Mouse (Mus musculus): ENCODE measurements around the gene Tas2r110. TPM values are rescaled to one million over a fixed set of nuclear protein-coding genes. Genes with fewer than 3 reads are reported as not detected.

Tas2r110 gene
- not detected in 2 replicates for polyA plus RNA-seq (2015; fragmentation: Nextera tagmentation; extraction: Ambion mirVana)

GRCm38 (mm10) chr6:132867708-132868107, at the start of gene Tas2r110:
Tas2r110 (plus strand) TSS chr6:132868008.
- no peak for ATAC-seq
- no peak within 1 kb of the TSS for H3K9ac ChIP-seq (ENCODE audit: low read depth, low read length)
- H3K9me3 ChIP-seq (replicated peaks; ENCODE audit: control insufficient read depth, low read length, poor library complexity, severe bottlenecking), result no peaks in the 10 kb centered on the region
- H3K27ac ChIP-seq (ENCODE audit: low read length), result no peak within 1 kb of the TSS
- H3K27me3 ChIP-seq (ENCODE audit: control insufficient read depth, insufficient read depth, low read depth, low read length), result no peaks in the 10 kb centered on the region
- no peak within 1 kb of the TSS for H3K4me3 ChIP-seq (ENCODE audit: low read depth, low read length)
- H3K4me1 ChIP-seq (ENCODE audit: control insufficient read depth, insufficient read depth, low read length), result no peaks in the 10 kb centered on the region
- H3K4me2 ChIP-seq (ENCODE audit: low read length), result no peak within 1 kb of the TSS
- H3K36me3 ChIP-seq (ENCODE audit: control insufficient read depth, insufficient read depth, low read length), result no peaks in the 10 kb centered on the region

GRCm38 (mm10) chr6:132846842-132847241, 21.0 kb upstream of the Tas2r110 start, which contains the start of gene Tas2r123:
Tas2r123 (plus strand) TSS chr6:132847142.
- Histone ChIP-seq H3K9me3 (replicated peaks; ENCODE audit: control insufficient read depth, low read length, poor library complexity, severe bottlenecking) (no peaks in the 10 kb centered on the region), H3K9ac (ENCODE audit: low read depth, low read length) (no peak within 1 kb of the TSS), H3K27me3 (ENCODE audit: control insufficient read depth, insufficient read depth, low read depth, low read length) (no peaks in the 10 kb centered on the region), H3K4me2 (ENCODE audit: low read length) (no peak within 1 kb of the TSS), H3K4me3 (ENCODE audit: low read depth, low read length) (no peak within 1 kb of the TSS), H3K27ac (ENCODE audit: low read length) (no peak within 1 kb of the TSS), H3K36me3 (ENCODE audit: control insufficient read depth, insufficient read depth, low read length) (no peaks in the 10 kb centered on the region), H3K4me1 (ENCODE audit: control insufficient read depth, insufficient read depth, low read length) (no peaks in the 10 kb centered on the region)
- WGBS, result 97% methylated on average over 1 of the region's 1 CpGs
- ATAC-seq, result no peak

GRCm38 (mm10) chr6:132855138-132855537, 12.7 kb upstream of the Tas2r110 start, which contains the start of gene Tas2r116:
Tas2r116 (plus strand) TSS chr6:132855438.
- no peak within 1 kb of the TSS for H3K27ac ChIP-seq (ENCODE audit: low read length)
- ATAC-seq, result no peak
- WGBS, result 81% methylated on average over 1 of the region's 1 CpGs

GRCm38 (mm10) chr6:132892711-132893110, 24.9 kb downstream of the Tas2r110 start, which contains the start of gene Tas2r113:
Tas2r113 (plus strand) TSS chr6:132893011.
- no peak for ATAC-seq
- Histone ChIP-seq H3K4me3 (ENCODE audit: low read depth, low read length) (no peak within 1 kb of the TSS), H3K27me3 (ENCODE audit: control insufficient read depth, insufficient read depth, low read depth, low read length) (no peaks in the 10 kb centered on the region), H3K4me2 (ENCODE audit: low read length) (no peak within 1 kb of the TSS), H3K27ac (ENCODE audit: low read length) (no peak within 1 kb of the TSS), H3K4me1 (ENCODE audit: control insufficient read depth, insufficient read depth, low read length) (no peaks in the 10 kb centered on the region), H3K9me3 (replicated peaks; ENCODE audit: control insufficient read depth, low read length, poor library complexity, severe bottlenecking) (0 out of 2 replicates have a peak, but pooled peaks cover 2% of the 10 kb centered on the region), H3K9ac (ENCODE audit: low read depth, low read length) (no peak within 1 kb of the TSS), H3K36me3 (ENCODE audit: control insufficient read depth, insufficient read depth, low read length) (no peaks in the 10 kb centered on the region)
- 64% methylated on average over 1 of the region's 1 CpGs for WGBS

More at GRCm38 (mm10) chr6:132855138-132855537, 12.7 kb upstream of the Tas2r110 start, which contains the start of gene Tas2r116:
- no peaks in the 10 kb centered on the region for H3K36me3 ChIP-seq (ENCODE audit: control insufficient read depth, insufficient read depth, low read length)
- H3K4me2 ChIP-seq (ENCODE audit: low read length), result no peak within 1 kb of the TSS
- H3K9me3 ChIP-seq (replicated peaks; ENCODE audit: control insufficient read depth, low read length, poor library complexity, severe bottlenecking), result no peaks in the 10 kb centered on the region
- no peaks in the 10 kb centered on the region for H3K4me1 ChIP-seq (ENCODE audit: control insufficient read depth, insufficient read depth, low read length)
- no peak within 1 kb of the TSS for H3K4me3 ChIP-seq (ENCODE audit: low read depth, low read length)
- no peak within 1 kb of the TSS for H3K9ac ChIP-seq (ENCODE audit: low read depth, low read length)
- no peaks in the 10 kb centered on the region for H3K27me3 ChIP-seq (ENCODE audit: control insufficient read depth, insufficient read depth, low read depth, low read length)

GRCm38 (mm10) chr6:132909351-132909750, 41.5 kb downstream of the Tas2r110 start, which contains the start of gene Tas2r125:
Tas2r125 (plus strand) TSS chr6:132909651.
- no peak within 1 kb of the TSS for H3K4me3 ChIP-seq (ENCODE audit: low read depth, low read length)
- H3K27ac ChIP-seq (ENCODE audit: low read length), result no peak within 1 kb of the TSS
- H3K36me3 ChIP-seq (ENCODE audit: control insufficient read depth, insufficient read depth, low read length), result no peaks in the 10 kb centered on the region
- no peak within 1 kb of the TSS for H3K9ac ChIP-seq (ENCODE audit: low read depth, low read length)
- no peaks in the 10 kb centered on the region for H3K9me3 ChIP-seq (replicated peaks; ENCODE audit: control insufficient read depth, low read length, poor library complexity, severe bottlenecking)
- no peak within 1 kb of the TSS for H3K4me2 ChIP-seq (ENCODE audit: low read length)
- no peak for ATAC-seq
- H3K27me3 ChIP-seq (ENCODE audit: control insufficient read depth, insufficient read depth, low read depth, low read length), result no peaks in the 10 kb centered on the region
- 87% methylated on average over 3 of the region's 3 CpGs for WGBS
- H3K4me1 ChIP-seq (ENCODE audit: control insufficient read depth, insufficient read depth, low read length), result no peaks in the 10 kb centered on the region

Other genes starting within 250 kb of the Tas2r110 start
- gene A630073D07Rik, start 216.5 kb upstream of the Tas2r110 start, polyA plus RNA-seq (2015; fragmentation: Nextera tagmentation; extraction: Ambion mirVana), result not detected in 2 replicates
- not detected in 2 replicates for gene Tas2r120, start 211.1 kb upstream of the Tas2r110 start, polyA plus RNA-seq (2015; fragmentation: Nextera tagmentation; extraction: Ambion mirVana)
- not detected in 2 replicates for gene Tas2r121, start 167.0 kb upstream of the Tas2r110 start, polyA plus RNA-seq (2015; fragmentation: Nextera tagmentation; extraction: Ambion mirVana)
- gene Tas2r122, start 156.1 kb upstream of the Tas2r110 start, polyA plus RNA-seq (2015; fragmentation: Nextera tagmentation; extraction: Ambion mirVana), result not detected in 2 replicates
- gene Tas2r115, start 130.0 kb upstream of the Tas2r110 start, polyA plus RNA-seq (2015; fragmentation: Nextera tagmentation; extraction: Ambion mirVana), result not detected in 2 replicates
- not detected in 2 replicates for gene Tas2r124, start 113.3 kb upstream of the Tas2r110 start, polyA plus RNA-seq (2015; fragmentation: Nextera tagmentation; extraction: Ambion mirVana)
- not detected in 2 replicates for gene Tas2r102, start 105.9 kb upstream of the Tas2r110 start, polyA plus RNA-seq (2015; fragmentation: Nextera tagmentation; extraction: Ambion mirVana)
- not detected in 2 replicates for gene Tas2r136, start 89.8 kb upstream of the Tas2r110 start, polyA plus RNA-seq (2015; fragmentation: Nextera tagmentation; extraction: Ambion mirVana)
- gene Tas2r117, start 65.2 kb upstream of the Tas2r110 start, polyA plus RNA-seq (2015; fragmentation: Nextera tagmentation; extraction: Ambion mirVana), result not detected in 2 replicates
- not detected in 2 replicates for gene Tas2r123, start 20.9 kb upstream of the Tas2r110 start, polyA plus RNA-seq (2015; fragmentation: Nextera tagmentation; extraction: Ambion mirVana)
- not detected in 2 replicates for gene Tas2r116, start 12.6 kb upstream of the Tas2r110 start, polyA plus RNA-seq (2015; fragmentation: Nextera tagmentation; extraction: Ambion mirVana)
- not detected in 2 replicates for gene Tas2r113, start 25.0 kb downstream of the Tas2r110 start, polyA plus RNA-seq (2015; fragmentation: Nextera tagmentation; extraction: Ambion mirVana)
- not detected in 2 replicates for gene Tas2r125, start 41.6 kb downstream of the Tas2r110 start, polyA plus RNA-seq (2015; fragmentation: Nextera tagmentation; extraction: Ambion mirVana)
- gene Tas2r129, start 83.1 kb downstream of the Tas2r110 start, polyA plus RNA-seq (2015; fragmentation: Nextera tagmentation; extraction: Ambion mirVana), result not detected in 2 replicates
- not detected in 2 replicates for gene Tas2r131, start 89.9 kb downstream of the Tas2r110 start, polyA plus RNA-seq (2015; fragmentation: Nextera tagmentation; extraction: Ambion mirVana)
- gene Tas2r109, start 113.0 kb downstream of the Tas2r110 start, polyA plus RNA-seq (2015; fragmentation: Nextera tagmentation; extraction: Ambion mirVana), result not detected in 2 replicates
- not detected in 2 replicates for gene Tas2r103, start 169.1 kb downstream of the Tas2r110 start, polyA plus RNA-seq (2015; fragmentation: Nextera tagmentation; extraction: Ambion mirVana)
- not detected in 2 replicates for gene Tas2r140, start 187.8 kb downstream of the Tas2r110 start, polyA plus RNA-seq (2015; fragmentation: Nextera tagmentation; extraction: Ambion mirVana)
- 137 TPM in 2 replicates for gene Smim10l1, start 236.9 kb downstream of the Tas2r110 start, polyA plus RNA-seq (2015; fragmentation: Nextera tagmentation; extraction: Ambion mirVana)

All from midbrain, embryonic 16.5 days (tissue).